Mouse (Mus musculus): ENCODE measurements at regions not wholly inside any gene's neighbourhood (a gene's known extent, or its start where the extent isn't known, plus 50 kb on each side); places are given as distances from the start of the nearest gene placed in this dataset.

GRCm38 (mm10) chr7:79201246-79201645 lies 52.4 kb upstream of the Mfge8 start:
- no peak for DNase-seq (ENCODE audit: extremely low read depth, insufficient read length, low spot score)

DNA sequence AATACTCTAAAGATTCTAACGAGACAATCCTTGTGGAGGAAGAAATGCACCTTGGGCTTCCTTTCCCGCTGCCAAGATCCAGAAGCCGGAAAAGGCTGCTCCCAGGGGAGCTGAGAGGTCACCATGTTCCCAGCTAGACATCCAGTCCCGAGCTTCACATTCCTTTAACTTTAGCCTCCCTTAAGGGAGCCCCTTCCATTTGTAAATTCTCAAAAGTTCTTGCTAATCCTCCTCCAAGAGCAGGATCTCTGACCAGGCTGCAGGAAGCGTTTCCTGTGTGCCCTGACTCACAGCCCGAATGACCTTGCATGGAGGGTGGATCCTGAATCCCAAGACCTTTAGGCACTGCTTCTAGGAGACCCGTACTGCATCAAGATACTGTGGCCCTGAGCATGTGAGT lies 53.5 kb upstream of the Mfge8 start:
- no peak for DNase-seq (ENCODE audit: extremely low read depth, insufficient read length, low spot score)

DNA sequence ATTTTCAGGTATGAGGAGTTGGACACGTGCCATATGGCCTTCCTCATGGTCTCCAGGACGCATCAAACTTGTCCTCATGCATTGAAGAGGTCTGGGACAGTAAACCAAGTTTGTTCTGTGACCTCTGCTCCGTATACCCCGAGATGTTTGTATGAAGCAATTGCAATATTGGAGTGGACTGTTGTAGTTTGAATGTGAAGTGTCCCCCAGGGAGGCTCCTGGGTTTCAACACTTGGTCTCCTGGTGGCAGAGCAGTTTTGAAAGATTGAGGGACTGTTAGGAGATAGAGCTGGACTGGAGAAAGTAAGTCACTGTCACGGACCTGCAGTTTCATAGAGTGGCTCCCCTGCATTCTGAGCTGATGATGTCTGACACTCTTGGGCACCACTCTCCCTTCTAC lies 54.6 kb upstream of the Mfge8 start:
- DNase-seq (ENCODE audit: extremely low read depth, insufficient read length, low spot score), result no peak

- DNase-seq (ENCODE audit: extremely low read depth, insufficient read length, low spot score), result no peak
These were observed 58.3 kb upstream of the Mfge8 start for GRCm38 (mm10) chr7:79207140-79207539.

DNA sequence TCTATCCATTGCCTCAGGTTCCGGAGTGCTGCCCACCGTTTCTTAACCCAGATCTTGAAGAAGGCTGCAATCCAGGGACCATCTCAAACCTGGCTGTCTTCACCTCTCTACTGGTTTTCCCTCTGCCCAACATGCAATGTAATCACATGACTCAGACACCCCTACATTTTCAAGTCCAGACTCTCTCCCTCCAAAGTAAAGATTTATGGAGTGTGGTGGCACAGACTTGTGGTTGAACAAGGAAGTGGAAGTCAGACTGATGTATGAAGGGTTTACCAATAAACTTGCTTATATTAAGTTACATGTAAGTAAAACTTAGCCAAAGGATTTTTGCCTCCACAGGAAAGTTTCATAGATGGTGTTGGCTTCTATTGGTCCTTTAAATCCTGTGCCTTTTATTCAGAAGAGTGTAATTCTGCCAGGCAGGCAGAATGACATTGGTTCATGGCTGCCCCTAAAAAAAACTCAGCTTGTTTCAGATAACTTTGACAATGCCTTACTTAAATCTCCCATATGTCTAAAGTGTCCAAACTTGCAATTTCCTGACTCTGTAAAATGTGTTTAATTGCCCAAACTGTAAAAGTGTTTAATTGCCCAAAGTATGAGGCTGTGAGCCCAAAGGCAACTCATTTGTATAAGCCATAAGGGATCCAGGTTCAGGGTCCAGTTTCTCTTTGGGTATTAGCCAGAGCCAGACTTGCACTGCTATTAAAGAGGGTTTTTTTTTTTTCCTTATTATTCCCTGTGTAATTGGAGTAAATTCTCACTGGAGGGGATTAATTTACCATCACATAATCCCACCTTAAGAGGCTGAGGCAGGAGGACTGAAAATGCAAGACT lies 61.7 kb upstream of the Mfge8 start:
- no peak for DNase-seq (ENCODE audit: extremely low read depth, insufficient read length, low spot score)

- no peak for DNase-seq (ENCODE audit: extremely low read depth, insufficient read length, low spot score)
These were observed 61.6 kb upstream of the Abhd2 start for GRCm38 (mm10) chr7:79211287-79211976.

- DNase-seq (ENCODE audit: extremely low read depth, insufficient read length, low spot score), result no peak
These were observed 60.8 kb upstream of the Abhd2 start for GRCm38 (mm10) chr7:79212231-79212630.

- DNase-seq (ENCODE audit: extremely low read depth, insufficient read length, low spot score), result no peak
These were observed 58.0 kb upstream of the Abhd2 start for GRCm38 (mm10) chr7:79215001-79215400.

DNA sequence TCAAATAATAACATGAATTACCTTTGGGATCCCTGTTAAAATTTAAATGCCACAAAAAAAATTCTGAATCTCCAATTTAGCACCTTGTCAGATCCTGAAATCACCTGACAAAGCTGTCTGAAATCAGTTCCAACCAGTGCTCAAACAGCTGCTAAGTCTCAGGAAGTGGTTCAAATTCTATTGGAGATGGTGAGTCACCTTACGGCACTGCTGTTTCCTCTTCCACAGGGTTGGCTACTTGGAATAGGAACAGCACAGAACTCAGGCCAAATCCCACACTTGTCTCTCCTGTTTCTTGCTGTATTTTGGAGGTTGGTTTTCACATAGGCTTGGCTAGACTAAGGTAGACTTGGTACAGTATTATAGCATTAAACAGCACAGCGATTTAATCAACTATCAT lies 55.8 kb upstream of the Abhd2 start:
- peak; percentile 20 for DNase-seq (ENCODE audit: extremely low read depth, insufficient read length, low spot score)

DNA sequence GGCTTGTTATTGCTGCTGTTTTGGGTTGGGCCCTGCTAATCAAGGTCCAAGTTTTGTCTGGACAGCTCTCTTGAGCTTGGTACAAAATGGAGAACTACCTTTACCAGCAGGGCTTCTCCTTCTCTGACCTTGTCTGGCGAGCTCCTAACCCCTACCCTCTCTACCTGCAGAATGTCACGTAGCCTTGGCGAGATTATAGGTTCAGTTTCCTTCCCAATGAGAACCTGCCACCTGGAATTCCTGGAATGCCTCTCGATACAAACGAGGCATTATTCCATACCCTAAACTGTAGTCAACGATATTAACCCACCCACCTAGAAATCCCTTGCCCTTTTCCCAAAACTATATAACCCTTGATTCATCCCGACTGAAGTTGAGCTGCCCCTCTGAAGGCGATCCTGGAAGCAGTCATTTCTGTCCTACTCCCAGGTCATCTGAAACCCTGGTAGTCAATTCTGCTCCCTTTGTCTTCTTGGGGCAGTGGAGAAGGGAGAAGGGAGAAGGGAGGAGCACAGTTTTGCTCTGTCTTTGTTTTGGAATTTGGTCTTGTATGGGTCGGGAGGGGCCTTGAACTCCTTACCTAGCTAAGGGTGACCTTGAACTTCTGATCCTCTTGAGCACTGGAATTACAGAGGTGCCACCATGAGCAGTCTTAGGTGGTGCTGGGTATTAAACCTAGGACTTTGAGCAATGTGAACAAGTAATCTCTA lies 50.2 kb upstream of the Abhd2 start:
- DNase-seq (ENCODE audit: extremely low read depth, insufficient read length, low spot score), result no peak

Data from 3134 (cell line).